Mouse (Mus musculus): Measurements from ENCODE around the gene Mpg.

Gene Mpg

GRCm38 (mm10) chr11:32262674-32263415 is 36.5 kb downstream of the Mpg start:
- DNase-seq (ENCODE audit: low read depth): peak; percentile 90

GRCm38 (mm10) chr11:32265117-32265738 is 38.9 kb downstream of the Mpg start:
- peak; percentile 56 for DNase-seq (ENCODE audit: low read depth)

- no peak for DNase-seq (ENCODE audit: low read depth)
Measured at GRCm38 (mm10) chr11:32266194-32266593, 39.9 kb downstream of the Mpg start.

GRCm38 (mm10) chr11:32266776-32267175 is 40.5 kb downstream of the Mpg start:
- peak; percentile 20 for DNase-seq (ENCODE audit: low read depth)

DNA sequence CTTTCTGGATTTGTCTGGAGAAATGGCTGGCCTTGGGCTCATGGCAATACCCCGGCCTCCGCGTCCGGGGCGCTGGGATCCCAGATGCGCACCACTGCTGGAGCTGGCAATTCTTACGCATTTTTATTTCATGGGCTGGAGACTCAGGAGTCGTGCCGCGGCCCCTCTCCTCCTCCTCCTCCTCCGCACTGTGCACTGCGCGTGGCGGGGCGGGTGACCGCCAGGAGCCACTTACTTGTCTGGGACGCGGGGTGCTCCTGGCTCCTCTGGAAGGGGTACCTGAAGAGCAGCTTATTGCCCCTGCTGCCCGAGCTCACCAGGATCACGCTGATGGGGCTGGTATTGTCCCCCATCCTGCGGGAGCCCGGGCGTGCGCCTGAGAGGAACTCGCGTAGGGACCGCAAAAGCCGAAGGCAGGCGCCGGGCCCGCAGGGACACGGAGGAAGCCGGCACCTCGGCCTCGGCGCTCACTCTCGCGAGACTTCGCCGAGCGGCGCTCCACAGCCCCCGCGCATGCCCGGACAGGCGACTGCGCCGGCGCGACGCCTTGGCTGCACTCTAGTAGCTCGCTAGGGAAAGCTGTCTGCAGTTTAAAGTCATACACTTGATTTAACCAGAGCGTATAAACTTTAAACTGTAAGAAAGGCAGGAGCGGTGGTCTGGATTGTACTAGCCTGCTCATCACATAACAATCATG is 41.0 kb downstream of the Mpg start, which contains the start of gene Nprl3:
Gene Nprl3 (minus strand): TSS at position 520 of the 697 bp plus-strand sequence.
- DNase-seq (ENCODE audit: low read depth): peak; percentile 98

GRCm38 (mm10) chr11:32267964-32268363 is 41.7 kb downstream of the Mpg start:
- DNase-seq (ENCODE audit: low read depth): no peak

GRCm38 (mm10) chr11:32268952-32269351 is 42.6 kb downstream of the Mpg start:
- no peak for DNase-seq (ENCODE audit: low read depth)

DNA sequence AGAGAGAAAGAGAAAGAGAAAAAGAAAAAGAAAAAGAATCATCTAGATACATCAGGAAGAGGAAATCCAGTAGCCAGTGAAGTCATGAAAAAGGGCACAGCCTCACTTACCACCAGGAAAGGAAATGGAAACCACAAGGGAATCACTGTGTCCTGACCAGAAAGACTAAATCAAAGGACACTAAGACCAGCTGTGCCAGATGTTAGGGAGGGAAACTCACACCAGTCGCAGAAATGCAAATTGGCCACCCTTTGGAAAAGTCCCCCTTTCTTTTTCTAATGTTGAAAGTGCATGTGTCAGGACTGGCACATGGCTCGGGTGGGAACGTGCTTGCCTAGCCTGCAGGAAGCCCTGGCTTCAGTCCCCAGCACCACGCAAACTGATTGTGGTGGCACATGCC is 44.9 kb downstream of the Mpg start:
- no peak for DNase-seq (ENCODE audit: low read depth)

- no peak for DNase-seq (ENCODE audit: low read depth)
Measured at GRCm38 (mm10) chr11:32276347-32276746, 50.0 kb downstream of the Mpg start, which contains the start of gene Hba-x. TSS of gene Hba-x (plus strand) at chr11:32276400.

DNA sequence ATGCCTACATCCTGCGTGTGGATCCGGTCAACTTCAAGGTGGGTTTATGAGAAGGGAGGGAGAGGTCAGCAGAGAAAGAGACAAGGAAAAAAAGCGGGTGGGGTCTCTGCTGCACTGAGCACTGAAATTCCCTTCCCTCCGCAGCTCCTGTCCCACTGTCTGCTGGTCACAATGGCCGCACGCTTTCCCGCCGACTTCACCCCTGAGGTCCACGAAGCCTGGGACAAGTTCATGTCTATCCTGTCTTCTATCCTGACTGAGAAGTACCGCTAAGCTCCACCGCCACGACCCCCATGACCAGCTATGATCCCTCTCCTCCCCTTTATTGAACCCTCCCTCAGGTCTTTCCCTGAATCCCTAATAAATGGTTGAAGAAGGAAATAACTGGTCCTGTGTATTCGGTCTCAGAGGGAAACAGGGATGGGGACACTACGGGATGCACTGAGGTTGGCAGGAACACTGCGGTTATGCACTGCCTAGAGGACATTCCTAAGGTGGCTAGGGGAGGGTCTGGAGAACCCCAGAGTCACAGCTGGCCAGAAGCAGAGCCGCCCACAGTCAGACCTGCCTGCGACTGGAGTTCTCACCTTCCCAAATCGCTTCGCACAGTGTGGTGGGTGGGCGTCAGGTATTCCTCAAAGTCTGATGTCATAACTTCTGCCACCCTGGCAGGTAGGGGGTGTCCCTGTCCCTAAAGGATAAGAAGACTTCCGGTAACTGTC is 51.6 kb downstream of the Mpg start:
- DNase-seq (ENCODE audit: low read depth): no peak

DNA sequence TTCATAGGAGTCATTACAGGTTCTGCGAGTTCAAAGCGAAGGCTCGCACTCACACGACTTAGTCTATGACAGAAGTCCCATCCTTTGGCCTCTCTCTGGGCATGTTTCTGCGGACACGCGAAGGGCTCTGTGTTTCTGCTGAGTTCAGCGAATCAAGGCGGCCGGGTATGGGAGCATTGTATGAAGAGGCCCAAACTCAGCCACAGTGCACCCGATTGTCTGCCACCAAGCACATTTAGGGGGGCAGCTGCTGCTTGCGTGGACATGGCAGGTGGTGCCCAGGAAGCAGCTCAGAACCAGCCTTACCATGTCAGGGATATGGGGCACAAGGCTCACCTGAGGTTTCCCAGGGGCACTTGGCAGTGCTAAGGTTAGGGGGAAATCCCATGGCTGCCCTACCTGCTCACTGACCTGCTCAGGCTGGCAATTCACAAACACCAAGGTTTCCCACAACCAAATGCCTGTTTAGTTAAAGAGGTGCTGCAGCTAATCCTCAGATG is 52.2 kb downstream of the Mpg start:
- DNase-seq (ENCODE audit: low read depth): no peak

GRCm38 (mm10) chr11:32280646-32281045 is 54.3 kb downstream of the Mpg start:
- no peak for DNase-seq (ENCODE audit: low read depth)

DNA sequence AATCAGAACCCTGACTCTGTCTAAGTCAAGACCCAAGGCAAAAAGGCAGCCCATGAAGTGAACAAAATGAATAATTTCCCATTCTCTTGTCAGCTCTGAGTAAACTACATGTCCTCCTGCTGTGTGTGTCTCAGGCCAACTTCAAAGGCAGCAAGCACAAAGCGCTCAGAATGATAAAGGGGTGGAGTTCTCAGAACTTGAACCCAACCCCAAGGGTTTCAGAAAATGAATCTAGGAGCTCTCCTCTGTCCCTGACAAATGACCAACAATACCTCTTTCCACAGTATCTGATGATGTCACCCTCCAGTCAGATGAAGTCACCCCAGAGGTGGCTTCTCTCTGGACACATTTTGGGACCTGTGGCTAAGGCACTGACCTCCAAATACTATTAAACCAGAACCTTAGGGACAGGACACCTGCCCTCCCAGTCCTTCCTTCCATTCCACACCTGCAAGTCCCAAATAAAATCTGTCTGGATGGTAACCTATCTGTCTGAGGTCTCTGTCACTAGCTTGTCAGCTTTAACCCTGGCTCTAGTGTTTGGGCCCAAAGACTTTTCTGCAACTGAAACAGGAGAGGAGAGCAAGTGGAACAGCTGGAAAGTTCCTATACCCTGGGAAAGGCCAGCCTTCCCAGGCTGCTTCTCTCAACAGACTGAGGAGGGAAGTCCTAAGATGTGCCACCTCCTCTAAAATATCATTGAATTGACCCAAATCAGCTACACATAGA is 55.3 kb downstream of the Mpg start:
- no peak for DNase-seq (ENCODE audit: low read depth)
